Mouse (Mus musculus): ENCODE results near the gene Ptk7.
A peak's percentile ranks its signal among the peaks of the same experiment; 100 is the strongest.

The Ptk7 gene

DNA sequence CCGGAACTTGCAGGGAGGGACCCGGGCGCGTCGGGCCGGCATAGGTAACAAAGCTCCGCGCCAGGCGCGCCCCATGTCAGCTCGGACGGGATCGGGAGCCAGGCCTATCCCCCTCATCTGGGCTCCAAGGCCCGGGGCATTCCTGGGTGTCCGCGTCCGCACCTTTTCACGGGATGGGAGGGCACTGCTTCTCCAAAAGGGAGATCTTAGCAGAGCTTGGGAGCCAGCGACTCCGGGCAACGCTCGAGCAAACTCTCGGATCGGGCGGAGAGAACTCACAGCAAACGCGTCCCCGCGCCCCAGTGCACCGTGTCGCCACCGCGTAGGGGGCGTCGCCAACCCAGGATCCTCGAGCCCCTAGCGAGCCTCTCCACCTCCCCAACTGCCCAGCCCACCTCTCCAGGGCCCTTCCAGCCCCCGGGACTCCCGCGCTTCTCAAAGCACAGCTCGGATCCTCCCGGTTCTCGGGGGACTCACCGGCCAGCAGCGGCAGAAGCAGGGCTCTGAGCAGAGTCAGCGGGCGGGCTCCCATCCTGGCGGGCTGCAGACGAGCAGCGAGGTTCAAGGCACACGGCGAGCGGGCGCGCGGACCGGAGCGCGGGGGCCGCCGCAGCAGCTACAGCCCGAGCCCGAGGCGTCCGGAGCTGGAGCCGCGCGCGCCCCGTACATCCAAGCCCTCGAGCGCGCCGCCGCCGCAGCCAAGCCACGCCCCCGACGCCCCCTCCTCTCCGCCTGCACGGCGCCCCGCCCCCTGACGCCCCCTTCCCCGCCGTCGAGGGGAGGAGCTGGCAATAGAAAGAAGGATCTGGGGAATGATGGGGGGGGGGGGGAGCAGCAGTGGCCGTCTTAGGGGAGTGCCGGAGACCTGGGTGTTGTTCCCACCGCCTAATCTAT lies at the start of gene Ptk7:
Ptk7 (minus strand) TSS at position 714 of the 894 bp plus-strand sequence.
- no peak for DNase-seq (ENCODE audit: low read depth, low spot score)

- DNase-seq (ENCODE audit: low read depth, low spot score), result no peak
These were observed 49.6 kb upstream of the Ptk7 start for GRCm38 (mm10) chr17:46678911-46679310.

DNA sequence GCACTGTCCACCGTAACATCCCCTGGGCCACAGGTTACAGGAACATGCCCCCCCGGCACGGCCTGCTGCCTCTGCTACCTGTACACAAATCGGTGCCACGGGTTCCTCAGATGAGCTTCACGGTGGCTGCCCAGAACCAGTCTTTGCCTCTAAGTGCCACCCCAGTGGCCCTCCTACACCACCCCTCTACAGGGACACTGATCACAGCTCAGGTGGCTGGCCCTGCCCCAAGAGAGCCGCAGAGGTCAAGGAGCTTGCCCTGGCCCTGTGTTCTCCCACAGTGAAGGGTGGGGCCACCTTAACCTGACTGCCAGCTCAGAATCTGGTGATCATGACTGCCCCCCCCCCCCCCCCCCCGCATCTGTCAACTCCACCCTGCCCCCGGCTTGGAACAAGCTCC lies 49.1 kb upstream of the Ptk7 start, which contains the start of gene Mea1:
Mea1 (plus strand) TSS at position 378 of the 400 bp plus-strand sequence.
- no peak for DNase-seq (ENCODE audit: low read depth, low spot score)

DNA sequence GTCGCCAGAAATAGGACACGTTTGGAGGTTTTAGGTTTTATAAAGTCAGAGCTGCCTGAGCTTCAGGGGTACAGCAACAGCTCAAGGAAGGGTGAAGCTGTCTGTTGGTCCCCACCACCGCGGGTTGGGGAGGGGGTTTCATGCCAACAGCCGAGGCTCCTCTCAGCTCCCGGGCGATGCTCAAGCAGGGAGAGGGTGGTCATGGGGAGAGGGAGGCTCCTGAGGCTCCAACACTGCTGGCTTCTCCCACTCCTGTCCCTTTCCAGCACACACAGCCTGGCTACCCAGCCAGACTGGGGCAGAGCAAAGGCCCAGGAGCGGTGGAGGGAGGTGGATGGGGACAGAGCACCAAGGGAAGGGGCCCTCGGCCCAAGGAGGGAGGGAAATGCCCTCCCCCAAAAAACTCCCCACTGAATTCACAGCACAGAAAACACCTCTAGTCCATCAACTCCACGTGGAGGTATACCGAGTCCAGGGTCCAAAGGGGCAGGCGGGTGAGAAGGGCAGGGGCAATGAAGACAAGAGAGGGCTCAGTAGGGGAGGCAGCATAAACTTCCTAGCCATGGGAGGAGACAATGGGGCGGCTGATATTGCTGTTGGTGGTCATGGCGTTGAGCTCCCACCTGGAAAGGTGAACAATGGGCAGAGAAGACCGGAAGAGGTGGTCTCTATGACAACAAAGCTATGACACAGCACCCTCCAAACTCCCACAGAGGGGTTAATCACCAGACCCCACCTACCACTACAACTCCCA lies 45.4 kb upstream of the Ptk7 start:
- no peak for DNase-seq (ENCODE audit: low read depth, low spot score)

- peak; percentile 80 for DNase-seq (ENCODE audit: low read depth, low spot score)
These were observed 44.7 kb upstream of the Ptk7 start, which contains the start of gene Rrp36 for GRCm38 (mm10) chr17:46673850-46674529. Gene Rrp36, minus strand, starts transcription at chr17:46674352.

DNA sequence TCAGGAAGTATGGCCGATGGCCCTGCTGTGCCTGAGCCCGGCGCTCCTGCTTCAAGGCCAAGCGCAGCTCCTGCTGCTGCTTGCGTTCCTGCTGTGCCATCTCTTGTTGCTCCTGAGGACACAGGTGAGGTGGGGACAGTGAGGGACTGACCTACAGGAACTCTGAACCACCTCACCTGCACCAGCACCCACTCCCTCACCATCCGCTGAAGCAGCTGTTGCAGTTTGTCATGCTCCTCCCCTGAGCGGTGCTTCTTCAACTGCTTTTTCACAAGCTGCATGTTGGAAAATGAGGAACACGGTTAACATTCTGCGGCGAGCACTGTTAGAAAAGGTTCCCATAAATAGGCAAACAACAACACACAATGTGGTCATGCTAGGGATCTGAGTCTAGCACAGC lies 40.6 kb upstream of the Ptk7 start:
- no peak for DNase-seq (ENCODE audit: low read depth, low spot score)

DNA sequence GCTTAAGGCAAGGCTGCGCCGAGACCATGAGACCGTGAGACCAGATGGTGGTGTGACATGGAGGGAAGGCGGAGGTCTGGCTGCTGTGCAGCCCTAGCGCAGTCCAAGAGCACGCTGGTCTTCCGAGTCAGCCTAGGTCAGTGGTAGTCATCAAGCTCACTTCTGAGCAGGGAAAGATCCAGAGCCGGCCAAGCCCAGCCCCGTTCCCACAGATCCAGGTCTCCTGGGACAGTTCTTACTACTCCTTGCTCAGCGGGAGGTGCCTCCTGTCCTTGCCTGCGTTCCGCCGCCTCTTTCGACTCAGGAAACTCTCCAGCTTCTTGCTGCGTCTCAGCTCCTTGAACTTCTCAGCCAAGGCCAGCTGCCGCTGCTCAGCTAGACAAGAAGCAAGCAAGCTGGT lies 38.4 kb upstream of the Ptk7 start:
- no peak for DNase-seq (ENCODE audit: low read depth, low spot score)

- DNase-seq (ENCODE audit: low read depth, low spot score), result no peak
These were observed 33.4 kb upstream of the Ptk7 start for GRCm38 (mm10) chr17:46662730-46663129.

DNA sequence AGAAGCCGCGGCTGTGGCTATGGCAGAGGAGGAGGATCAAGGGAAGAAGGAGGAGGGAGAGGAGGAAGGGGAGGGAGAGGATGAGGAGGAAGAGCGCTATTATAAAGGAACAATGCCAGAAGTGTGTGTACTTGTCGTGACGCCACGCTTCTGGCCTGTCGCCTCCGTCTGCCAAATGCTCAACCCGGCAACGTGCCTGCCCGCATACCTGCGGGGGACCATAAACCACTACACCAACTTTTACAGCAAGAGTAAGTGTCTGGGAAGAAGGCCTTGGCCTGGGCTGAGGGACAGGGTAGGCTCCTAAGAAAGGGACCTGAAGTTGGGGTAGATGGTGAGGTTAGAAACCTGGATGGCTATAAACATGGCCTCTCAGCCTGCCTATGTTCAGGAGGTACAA lies 32.7 kb upstream of the Ptk7 start:
- DNase-seq (ENCODE audit: low read depth, low spot score), result no peak

DNA sequence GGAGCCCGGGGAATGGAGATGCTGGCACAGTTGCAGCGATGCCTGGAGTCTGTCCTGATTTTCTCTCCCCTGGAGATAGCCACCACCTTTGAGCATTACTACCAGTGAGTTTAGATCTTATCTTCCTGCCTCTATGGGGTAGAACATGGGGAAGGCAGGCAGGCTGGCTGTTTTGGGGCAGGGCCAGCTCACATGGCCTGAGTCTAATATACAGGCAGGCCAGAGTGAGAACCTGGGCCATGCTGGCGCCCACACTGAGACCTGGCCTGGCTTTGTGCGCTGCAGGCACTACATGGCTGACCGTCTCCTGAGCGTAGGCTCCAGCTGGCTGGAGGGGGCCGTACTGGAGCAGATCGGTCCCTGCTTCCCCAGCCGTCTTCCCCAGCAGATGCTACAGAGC lies 32.0 kb upstream of the Ptk7 start:
- DNase-seq (ENCODE audit: low read depth, low spot score), result no peak

DNA sequence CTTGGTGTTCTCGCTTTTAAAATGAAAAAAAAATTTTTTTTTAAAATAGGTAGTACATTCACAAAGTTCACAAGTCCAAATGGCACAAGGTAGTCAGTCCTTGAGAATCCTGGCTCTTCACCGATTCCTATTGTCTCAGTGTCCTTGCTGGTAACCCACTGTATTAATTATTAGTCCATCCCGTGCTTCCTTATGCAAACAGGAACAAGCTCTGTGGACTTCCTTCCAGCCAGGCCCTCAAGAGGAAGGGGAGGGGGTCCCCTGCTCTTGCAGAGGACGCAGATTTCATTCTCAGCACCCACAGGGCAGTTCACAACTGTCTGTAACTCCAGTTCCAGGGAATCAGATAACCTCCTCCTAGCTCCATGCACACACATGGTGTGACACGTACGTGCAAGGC lies 26.8 kb upstream of the Ptk7 start:
- DNase-seq (ENCODE audit: low read depth, low spot score), result no peak

GRCm38 (mm10) chr17:46651755-46652547 lies 22.6 kb upstream of the Ptk7 start:
- no peak for DNase-seq (ENCODE audit: low read depth, low spot score)

- no peak for DNase-seq (ENCODE audit: low read depth, low spot score)
These were observed 22.0 kb upstream of the Ptk7 start for GRCm38 (mm10) chr17:46651292-46651691.

DNA sequence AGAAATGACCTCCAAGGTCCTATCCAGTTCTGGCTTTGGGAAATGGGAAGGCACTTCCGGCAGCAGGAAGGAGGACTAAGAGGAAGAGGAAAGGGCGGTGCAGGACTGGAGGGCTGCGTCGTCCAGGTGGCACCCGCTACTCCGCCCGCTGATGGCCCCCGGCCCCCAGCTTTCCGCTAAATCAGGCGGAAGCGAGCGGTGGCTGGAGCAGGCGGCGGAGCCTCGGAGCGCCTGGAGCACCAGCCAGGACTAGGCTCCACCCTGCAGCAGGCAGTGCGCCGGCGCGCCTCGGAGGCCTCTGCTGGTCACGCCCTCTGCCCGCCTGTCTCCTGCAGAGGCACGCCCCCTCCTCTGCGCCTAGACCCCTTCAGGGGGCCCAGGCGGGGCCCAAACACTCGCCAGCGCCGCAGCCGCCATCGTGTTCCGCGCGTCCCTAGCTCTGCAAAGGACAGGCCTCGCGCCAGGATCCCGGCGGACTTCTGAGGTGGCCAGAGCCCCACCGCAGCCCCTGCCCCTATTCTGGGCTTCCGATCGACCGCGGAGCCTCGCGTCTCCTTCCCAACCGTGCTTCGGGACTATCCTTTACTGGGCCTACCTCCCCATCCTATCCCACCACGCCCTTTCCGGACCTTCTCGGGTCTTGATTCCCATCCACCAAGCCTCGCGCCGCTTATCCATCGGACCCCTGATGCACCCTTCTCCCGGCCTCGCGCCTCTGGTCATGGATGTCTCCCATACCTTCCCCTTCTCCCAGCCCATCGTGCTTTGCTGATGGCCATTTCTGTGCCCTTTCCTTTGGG lies 21.1 kb upstream of the Ptk7 start, which contains the start of gene Cul7:
Cul7 (plus strand) TSS at position 106 of the 800 bp plus-strand sequence.
- DNase-seq (ENCODE audit: low read depth, low spot score), result peak; percentile 83

GRCm38 (mm10) chr17:46649811-46650210 lies 20.5 kb upstream of the Ptk7 start:
- no peak for DNase-seq (ENCODE audit: low read depth, low spot score)

- no peak for DNase-seq (ENCODE audit: low read depth, low spot score)
These were observed 19.1 kb upstream of the Ptk7 start for GRCm38 (mm10) chr17:46648436-46648835.

DNA sequence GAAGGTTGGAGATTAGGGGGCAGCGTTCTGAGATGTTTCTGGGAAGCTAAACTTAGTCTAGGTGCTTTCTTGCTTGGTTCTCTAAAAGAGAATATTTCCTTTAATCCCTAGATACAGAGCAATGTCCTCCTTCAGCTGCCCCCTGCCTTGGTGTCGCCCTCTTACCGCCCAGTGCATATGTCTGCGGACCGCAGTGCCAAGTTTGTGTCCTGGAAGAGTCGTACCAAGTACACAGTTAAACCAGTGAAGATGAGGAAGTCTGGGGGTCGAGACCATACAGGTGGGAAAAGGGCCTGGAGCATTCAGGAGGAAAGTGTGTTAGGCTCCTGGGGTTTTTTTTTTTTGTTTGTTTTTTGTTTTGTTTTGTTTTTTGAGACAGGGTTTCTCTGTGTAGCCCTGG lies 18.0 kb upstream of the Ptk7 start:
- DNase-seq (ENCODE audit: low read depth, low spot score), result no peak

- no peak for DNase-seq (ENCODE audit: low read depth, low spot score)
These were observed 17.0 kb upstream of the Ptk7 start for GRCm38 (mm10) chr17:46646322-46646662.

DNA sequence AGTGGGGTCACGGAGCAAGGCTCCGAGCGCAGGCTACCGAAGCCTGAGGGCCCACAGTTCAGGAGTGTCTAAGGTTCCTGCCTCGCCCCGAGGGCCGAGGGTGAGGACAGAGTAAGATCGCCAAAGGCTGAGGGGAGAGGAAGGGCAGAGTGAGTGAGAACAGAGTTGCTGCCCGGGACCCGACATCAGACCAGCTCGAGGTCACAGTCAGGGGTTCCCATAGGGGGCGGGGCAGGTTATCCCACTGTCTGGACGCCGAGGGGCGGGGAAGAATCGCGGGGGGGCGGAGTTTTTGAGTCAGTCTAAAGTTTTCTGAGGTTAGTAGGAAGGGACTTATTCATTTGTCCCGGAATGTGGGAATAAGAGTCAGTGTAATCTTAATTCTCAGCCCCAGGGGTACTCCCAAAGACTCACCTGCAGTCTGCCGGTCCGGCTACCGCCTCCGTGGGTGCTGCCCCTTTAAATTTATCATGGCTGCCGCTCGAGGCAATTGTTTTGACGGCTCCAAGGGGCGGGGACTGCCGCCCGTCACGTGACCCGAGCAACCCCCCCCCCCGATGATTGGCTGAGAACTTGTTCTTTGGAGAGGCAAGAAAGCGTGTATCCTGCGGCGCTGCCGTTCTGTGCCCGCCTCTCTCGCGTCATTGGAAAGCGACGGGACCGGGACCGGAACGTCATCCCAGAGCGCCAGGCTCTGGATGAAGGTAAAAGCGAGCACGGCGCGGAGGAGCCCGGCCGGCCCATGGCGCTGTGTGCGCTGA lies 16.4 kb upstream of the Ptk7 start, which contains the start of the genes Klc4 and Mrpl2:
Klc4 (minus strand) TSS at position 462 of the 761 bp plus-strand sequence.
Mrpl2 (plus strand) TSS at position 669 of the 761 bp plus-strand sequence.
- peak; percentile 99 for DNase-seq (ENCODE audit: low read depth, low spot score)

All from embryo, embryonic 11.5 days (tissue).